Mouse (Mus musculus) brain, embryonic 14.5 days (tissue): Measurements from ENCODE around the gene Ddit4.

Source experiments
- CTCF ChIP-seq: fragments of 200-500 bp; IDR thresholded peaks from 2 replicates; pipeline ENCODE4 v1.5.1; 2012; ENCODE audit warnings: inconsistent platforms, mild to moderate bottlenecking, moderate library complexity, borderline replicate concordance; ENCODE audit not compliant: insufficient read depth, insufficient read length; ENCODE audit errors: extremely low read depth
- POLR2A ChIP-seq: fragments of 200-500 bp; IDR thresholded peaks from 2 replicates; pipeline ENCODE4 v1.6.1; 2012; ENCODE audit warnings: mild to moderate bottlenecking, inconsistent platforms, borderline replicate concordance; ENCODE audit not compliant: poor library complexity, insufficient read depth, insufficient read length, severe bottlenecking; ENCODE audit errors: extremely low read depth

- TF ChIP-seq POLR2A, result no peak
- TF ChIP-seq CTCF, result no peak
Measured at GRCm38 (mm10) chr10:59907695-59908299, 43.8 kb downstream of the Ddit4 start.
